Mouse (Mus musculus): ENCODE measurements around the gene Gja5.

The Gja5 gene

GRCm38 (mm10) chr3:96904393-96904792 lies at the start of gene Gja5:
Gene Gja5, plus strand, starts transcription at chr3:96904693.
- DNase-seq (ENCODE audit: low read depth, low spot score), result no peak

GRCm38 (mm10) chr3:96855833-96856232 lies 48.7 kb upstream of the Gja5 start:
- no peak for DNase-seq (ENCODE audit: low read depth, low spot score)

- DNase-seq (ENCODE audit: low read depth, low spot score), result no peak
Measured at GRCm38 (mm10) chr3:96860498-96860897, 44.0 kb upstream of the Gja5 start.

GRCm38 (mm10) chr3:96867863-96868262 lies 36.6 kb upstream of the Gja5 start:
- DNase-seq (ENCODE audit: low read depth, low spot score), result no peak

- DNase-seq (ENCODE audit: low read depth, low spot score), result no peak
Measured at GRCm38 (mm10) chr3:96868566-96868965, 35.9 kb upstream of the Gja5 start.

- DNase-seq (ENCODE audit: low read depth, low spot score), result no peak
Measured at GRCm38 (mm10) chr3:96869091-96869490, 35.4 kb upstream of the Gja5 start.

GRCm38 (mm10) chr3:96870270-96870669 lies 34.2 kb upstream of the Gja5 start:
- DNase-seq (ENCODE audit: low read depth, low spot score), result no peak

- DNase-seq (ENCODE audit: low read depth, low spot score), result no peak
Measured at GRCm38 (mm10) chr3:96871070-96871469, 33.4 kb upstream of the Gja5 start.

- DNase-seq (ENCODE audit: low read depth, low spot score), result no peak
Measured at GRCm38 (mm10) chr3:96872501-96872900, 32.0 kb upstream of the Gja5 start.

GRCm38 (mm10) chr3:96874808-96875571 lies 29.5 kb upstream of the Gja5 start:
- DNase-seq (ENCODE audit: low read depth, low spot score), result no peak

- no peak for DNase-seq (ENCODE audit: low read depth, low spot score)
Measured at GRCm38 (mm10) chr3:96879536-96879935, 25.0 kb upstream of the Gja5 start.

- DNase-seq (ENCODE audit: low read depth, low spot score), result no peak
Measured at GRCm38 (mm10) chr3:96880385-96880784, 24.1 kb upstream of the Gja5 start.

- no peak for DNase-seq (ENCODE audit: low read depth, low spot score)
Measured at GRCm38 (mm10) chr3:96881557-96881956, 22.9 kb upstream of the Gja5 start.

GRCm38 (mm10) chr3:96882061-96882849 lies 22.2 kb upstream of the Gja5 start:
- no peak for DNase-seq (ENCODE audit: low read depth, low spot score)

- no peak for DNase-seq (ENCODE audit: low read depth, low spot score)
Measured at GRCm38 (mm10) chr3:96883690-96884089, 20.8 kb upstream of the Gja5 start.

- DNase-seq (ENCODE audit: low read depth, low spot score), result no peak
Measured at GRCm38 (mm10) chr3:96902336-96902999, 2.0 kb upstream of the Gja5 start.

- peak; percentile 74 for DNase-seq (ENCODE audit: low read depth, low spot score)
Measured at GRCm38 (mm10) chr3:96904851-96905541, 503 bp downstream of the Gja5 start, which contains the start of gene Gpr89. Gene Gpr89, minus strand, starts transcription at chr3:96905346.

- no peak for DNase-seq (ENCODE audit: low read depth, low spot score)
Measured at GRCm38 (mm10) chr3:96905592-96905991, 1.1 kb downstream of the Gja5 start.

- DNase-seq (ENCODE audit: low read depth, low spot score), result no peak
Measured at GRCm38 (mm10) chr3:96920991-96921390, 16.5 kb downstream of the Gja5 start.

GRCm38 (mm10) chr3:96924631-96925030 lies 20.1 kb downstream of the Gja5 start:
- no peak for DNase-seq (ENCODE audit: low read depth, low spot score)

- DNase-seq (ENCODE audit: low read depth, low spot score), result no peak
Measured at GRCm38 (mm10) chr3:96925920-96926319, 21.4 kb downstream of the Gja5 start, which contains the start of gene Gja8. Gene Gja8, minus strand, starts transcription at chr3:96926020.

- no peak for DNase-seq (ENCODE audit: low read depth, low spot score)
Measured at GRCm38 (mm10) chr3:96931261-96931681, 26.8 kb downstream of the Gja5 start.
